Mouse (Mus musculus) embryonic facial prominence, embryonic 13.5 days (tissue): Measurements from ENCODE around the gene Olfr575. TPM values are rescaled to one million over a fixed set of nuclear protein-coding genes. Genes with fewer than 3 reads are reported as not detected.

Source experiments
- ATAC-seq: fragments of 200-750 bp; cut with Nextera tagmentation; 2 replicates; pipeline ENCODE4 v1.8.0; 2017; ENCODE audit warnings: low read depth; ENCODE audit not compliant: insufficient number of reproducible peaks, insufficient read depth, low FRiP score, low TSS enrichment
- H3K27ac ChIP-seq: fragments of 300-500 bp; sonication (generic); 2 replicates; pipeline ENCODE4 v1.5.1; 2015; ENCODE audit warnings: moderate library complexity, mild to moderate bottlenecking, inconsistent platforms
- H3K27me3 ChIP-seq: fragments of 300-500 bp; sonication (generic); 2 replicates; pipeline ENCODE4 v1.6.1; 2015; ENCODE audit warnings: mild to moderate bottlenecking, inconsistent platforms
- H3K36me3 ChIP-seq: fragments of 300-500 bp; sonication (generic); 2 replicates; pipeline ENCODE4 v1.6.1; 2015; ENCODE audit warnings: mild to moderate bottlenecking, inconsistent platforms
- H3K4me1 ChIP-seq: fragments of 300-500 bp; sonication (generic); 2 replicates; pipeline ENCODE4 v1.6.1; 2015; ENCODE audit warnings: inconsistent platforms
- H3K4me2 ChIP-seq: fragments of 300-500 bp; sonication (generic); 2 replicates; pipeline ENCODE4 v1.6.1; 2015; ENCODE audit warnings: moderate library complexity, mild to moderate bottlenecking, inconsistent platforms
- H3K4me3 ChIP-seq: fragments of 300-500 bp; sonication (generic); 2 replicates; pipeline ENCODE4 v1.5.1; 2015; ENCODE audit warnings: mild to moderate bottlenecking, inconsistent platforms
- H3K9ac ChIP-seq: fragments of 300-500 bp; sonication (generic); 2 replicates; pipeline ENCODE4 v1.6.1; 2015; ENCODE audit warnings: mild to moderate bottlenecking, inconsistent platforms
- H3K9me3 ChIP-seq: fragments of 300-500 bp; sonication (generic); 2 replicates; pipeline ENCODE4 v1.6.1; 2016; ENCODE audit warnings: inconsistent platforms
- WGBS: fragments of 180-500 bp; shearing (Covaris S2); methylation state at CpG from one replicate; pipeline ENCODE4 v1.1.7; 2015; ENCODE audit warnings: mixed read lengths; 5-methylcytosine and 5-hydroxymethylcytosine counted together
- polyA plus RNA-seq: library from polyadenylated mRNA; unstranded; fragments of >200 nt; fragmentation: Nextera tagmentation; extraction: Ambion mirVana; gene quantifications from 2 replicates; pipeline ENCODE4 v1.2.1, GENCODE M21; 2015

The Olfr575 gene
- polyA plus RNA-seq, 1 experiment from 2014 or later, result not detected

DNA sequence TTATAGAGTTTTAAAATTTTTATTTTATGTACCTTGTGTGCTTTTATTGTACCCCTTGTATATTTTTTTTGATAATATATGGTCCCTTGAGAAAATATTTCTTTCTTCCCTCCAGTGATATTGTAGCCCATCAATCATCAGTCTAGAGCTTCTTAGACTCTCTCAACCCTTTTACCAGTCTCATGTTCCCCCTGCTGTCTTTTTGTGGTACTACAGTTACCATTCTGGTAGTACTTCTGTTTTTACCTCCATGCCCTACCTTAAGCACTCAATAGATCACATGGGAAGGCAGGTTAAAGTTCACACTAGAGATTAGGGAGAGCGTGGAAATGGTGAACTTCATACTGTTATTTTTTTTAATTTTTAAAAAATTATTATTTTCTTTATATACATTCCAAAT, 38.9 kb downstream of the Olfr575 start:
- no peaks in the 10 kb centered on the region for H3K9me3 ChIP-seq
- ATAC-seq, result 0 out of 2 replicates have a peak, but pooled peaks have one; percentile 48
- no peak overlapping the region for H3K4me2 ChIP-seq
- no peaks in the 10 kb centered on the region for H3K4me1 ChIP-seq
- 3% methylated on average over 1 of the region's 1 CpGs for WGBS
- H3K27ac ChIP-seq, result no peak overlapping the region
- no peak overlapping the region for H3K4me3 ChIP-seq
- H3K27me3 ChIP-seq, result no peaks in the 10 kb centered on the region
- no peaks in the 10 kb centered on the region for H3K36me3 ChIP-seq
- no peak overlapping the region for H3K9ac ChIP-seq

DNA sequence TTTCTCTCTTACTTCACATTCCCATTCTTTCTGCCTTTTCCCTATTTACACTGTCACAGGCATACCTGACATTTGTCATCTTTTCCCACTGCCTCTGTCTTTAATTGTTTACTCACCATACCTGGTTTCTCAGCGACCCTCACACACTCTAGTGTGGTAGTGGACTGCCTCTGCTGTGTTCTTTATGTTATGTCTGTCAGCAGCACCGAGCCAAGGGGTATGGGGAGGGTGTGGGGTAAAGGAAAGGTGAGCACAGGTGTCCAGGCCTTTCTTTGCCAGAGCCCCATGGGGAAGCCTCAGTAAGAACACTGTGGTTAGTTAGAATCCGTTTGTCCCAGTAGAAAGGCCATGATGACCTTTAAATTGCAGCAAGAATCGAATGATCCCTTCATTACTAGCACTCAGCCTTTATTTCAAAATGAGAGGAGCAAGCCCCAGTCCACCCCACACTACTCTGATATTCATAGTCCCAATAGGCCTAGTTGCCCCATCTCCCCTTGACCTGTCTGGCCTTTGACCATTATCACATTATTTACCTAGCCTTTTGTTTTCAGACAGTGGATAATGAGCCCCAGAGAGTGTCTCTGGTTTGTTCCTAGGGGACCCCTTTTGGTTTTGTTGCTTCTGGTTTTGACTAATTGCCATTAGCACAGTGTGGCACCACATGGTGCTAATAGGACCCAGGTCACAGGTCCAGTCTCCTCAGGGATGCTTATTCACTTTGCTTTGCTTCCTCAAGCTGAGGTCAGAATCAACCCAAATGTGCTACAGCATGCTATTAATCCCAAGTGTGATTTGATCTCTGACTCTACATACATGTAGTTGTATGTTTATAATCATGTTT, 41.3 kb downstream of the Olfr575 start, which contains the start of gene Olfr571:
Gene Olfr571 (minus strand): TSS at position 505 of the 844 bp plus-strand sequence.
- Histone ChIP-seq H3K9ac (no peak within 1 kb of the TSS), H3K36me3 (no peaks in the 10 kb centered on the region), H3K4me1 (no peaks in the 10 kb centered on the region), H3K4me3 (no peak within 1 kb of the TSS), H3K9me3 (no peaks in the 10 kb centered on the region), H3K27ac (no peak within 1 kb of the TSS), H3K4me2 (no peak within 1 kb of the TSS), H3K27me3 (no peaks in the 10 kb centered on the region)
- WGBS, result 58% methylated on average over 4 of the region's 4 CpGs
- ATAC-seq, result no peak

DNA sequence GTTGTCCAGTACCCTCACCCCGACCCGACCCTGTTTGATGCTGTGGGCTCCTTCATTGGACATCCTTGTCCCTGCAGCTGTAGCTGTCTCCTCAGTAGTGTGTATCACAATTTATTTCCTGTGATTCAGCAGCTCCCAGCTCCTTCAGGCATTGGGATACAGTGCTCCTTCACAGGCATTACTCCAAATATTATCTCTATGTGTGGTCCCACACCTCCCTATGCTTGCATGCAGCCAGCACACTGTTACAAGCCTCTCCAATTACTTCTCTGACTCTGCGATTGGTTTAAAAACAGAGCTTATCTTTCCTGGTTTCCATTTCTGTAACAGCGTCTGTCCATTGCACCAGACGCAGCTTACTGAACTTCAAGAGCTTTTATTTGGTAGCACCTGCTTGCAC, 42.2 kb downstream of the Olfr575 start:
- ATAC-seq, result no peak

DNA sequence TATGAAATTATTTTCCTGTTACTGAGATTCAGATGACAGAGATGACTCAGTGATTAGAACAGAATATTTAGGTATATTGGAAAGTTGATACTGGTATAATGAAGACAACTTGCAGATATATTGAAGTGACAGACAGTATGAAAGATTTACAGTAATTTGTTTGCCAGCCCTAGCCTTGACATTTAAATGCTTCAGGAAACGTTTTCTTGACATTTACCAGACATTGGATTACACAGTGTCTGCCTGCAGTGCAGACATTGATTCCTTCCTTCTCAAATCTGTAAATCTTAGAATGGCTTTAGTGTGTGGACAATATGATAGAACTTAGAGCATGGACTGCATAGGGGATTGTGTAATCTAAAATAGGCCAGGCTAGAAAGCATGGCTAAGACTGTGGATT, 43.3 kb downstream of the Olfr575 start:
- Histone ChIP-seq H3K27me3 (no peaks in the 10 kb centered on the region), H3K9me3 (no peaks in the 10 kb centered on the region), H3K4me3 (no peak overlapping the region), H3K9ac (no peak overlapping the region), H3K4me2 (no peak overlapping the region), H3K27ac (no peak overlapping the region), H3K4me1 (no peaks in the 10 kb centered on the region), H3K36me3 (no peaks in the 10 kb centered on the region)
- no peak for ATAC-seq
- 27% methylated on average over 1 of the region's 1 CpGs for WGBS

More for the DNA sequence above, 42.2 kb downstream of the Olfr575 start:
- Histone ChIP-seq H3K27ac (no peak overlapping the region), H3K9me3 (no peaks in the 10 kb centered on the region), H3K4me1 (no peaks in the 10 kb centered on the region), H3K27me3 (no peaks in the 10 kb centered on the region), H3K9ac (no peak overlapping the region), H3K36me3 (no peaks in the 10 kb centered on the region), H3K4me2 (no peak overlapping the region), H3K4me3 (no peak overlapping the region)
- 56% methylated on average over 5 of the region's 5 CpGs for WGBS

Other genes with a start within 250 kb of the Olfr575 start
- not detected in 2 replicates for gene Olfr33, start 239.7 kb downstream of the Olfr575 start, polyA plus RNA-seq
- gene Olfr559, start 231.3 kb downstream of the Olfr575 start, polyA plus RNA-seq, result not detected in 2 replicates
- not detected in 2 replicates for gene Olfr560, start 199.4 kb downstream of the Olfr575 start, polyA plus RNA-seq
- gene Olfr78, start 199.3 kb downstream of the Olfr575 start, polyA plus RNA-seq, result 0.04 and 0.33 TPM in 2 replicates
- not detected in 2 replicates for gene Olfr561, start 187.6 kb downstream of the Olfr575 start, polyA plus RNA-seq
- not detected in 2 replicates for gene Olfr564, start 155.3 kb downstream of the Olfr575 start, polyA plus RNA-seq
- not detected in 2 replicates for gene Olfr566, start 100.0 kb downstream of the Olfr575 start, polyA plus RNA-seq
- gene Olfr568, start 81.7 kb downstream of the Olfr575 start, polyA plus RNA-seq, result 0.45 TPM in 1 of 2 replicates, not detected in the other
- not detected in 2 replicates for gene Olfr569, start 67.9 kb downstream of the Olfr575 start, polyA plus RNA-seq
- gene Olfr570, start 64.2 kb downstream of the Olfr575 start, polyA plus RNA-seq, result not detected in 2 replicates
- gene Olfr571, start 41.2 kb downstream of the Olfr575 start, polyA plus RNA-seq, result 0.15 and 0.33 TPM in 2 replicates
- not detected in 2 replicates for gene Olfr572, start 34.4 kb downstream of the Olfr575 start, polyA plus RNA-seq
- gene Olfr573-ps1, start 16.2 kb downstream of the Olfr575 start, polyA plus RNA-seq, result not detected in 2 replicates
- not detected in 2 replicates for gene Olfr574, start 10.3 kb downstream of the Olfr575 start, polyA plus RNA-seq
- gene Olfr576, start 3.9 kb upstream of the Olfr575 start, polyA plus RNA-seq, result not detected in 2 replicates
- not detected in 2 replicates for gene Olfr577, start 17.2 kb upstream of the Olfr575 start, polyA plus RNA-seq
- not detected in 2 replicates for gene Olfr578, start 30.5 kb upstream of the Olfr575 start, polyA plus RNA-seq
- not detected in 2 replicates for gene Olfr582, start 79.2 kb upstream of the Olfr575 start, polyA plus RNA-seq
- gene Olfr583, start 92.5 kb upstream of the Olfr575 start, polyA plus RNA-seq, result not detected in 2 replicates
- gene Olfr584, start 123.1 kb upstream of the Olfr575 start, polyA plus RNA-seq, result not detected in 2 replicates
- gene Olfr585, start 138.9 kb upstream of the Olfr575 start, polyA plus RNA-seq, result not detected in 2 replicates
- gene Olfr586, start 166.9 kb upstream of the Olfr575 start, polyA plus RNA-seq, result not detected in 2 replicates
- gene Olfr588-ps1, start 182.1 kb upstream of the Olfr575 start, polyA plus RNA-seq, result not detected in 2 replicates
- not detected in 2 replicates for gene Olfr589, start 197.6 kb upstream of the Olfr575 start, polyA plus RNA-seq
- not detected in 2 replicates for gene Olfr591, start 219.6 kb upstream of the Olfr575 start, polyA plus RNA-seq
- not detected in 2 replicates for gene Olfr592, start 226.0 kb upstream of the Olfr575 start, polyA plus RNA-seq